Mouse (Mus musculus) gastrocnemius, postnatal 4 days (tissue): ENCODE measurements around the gene Pxylp1. TPM values are rescaled to one million over a fixed set of nuclear protein-coding genes. Genes with fewer than 3 reads are reported as not detected.
"Not testable (repeated sequence)": the region's sequence is repeated elsewhere in the genome, so short reads cannot be mapped to it uniquely, and the experiment has no call there.

ENCODE experiments used
- DNase-seq, 2 experiments: peaks; one replicate each; pipeline ENCODE4 v3.0.0; 2021 to 2022; ENCODE audit warnings: low spot score in 2 of 2, mixed read lengths in 2 of 2
- long read RNA-seq, 2 experiments: library from polyadenylated mRNA; stranded (forward); transcript quantifications; one replicate each; pipeline ENCODE4 v2.0.0; 2021
- total RNA-seq, 2 experiments: library from RNA; stranded (reverse); gene quantifications; 2 replicates each; pipeline ENCODE4 v1.2.3; 2021

Pxylp1 gene
- 1 to 10 TPM; 7.4 to 7.6 TPM for total RNA-seq
- long read RNA-seq, experiment 1, transcript Pxylp1-201 (6 exons, 2,908 nt), result major isoform, 10 of 12 reads
- long read RNA-seq, experiment 1, partial matches to known transcripts, result 0 of 12 reads
- long read RNA-seq, experiment 1, other reads (novel, unspliced or antisense), result 2 of 12 reads
- long read RNA-seq, experiment 2, transcript Pxylp1-201 (6 exons, 2,908 nt), result major isoform, 13 of 13 reads
- long read RNA-seq, experiment 2, partial matches to known transcripts, result 0 of 13 reads
- long read RNA-seq, experiment 2, other reads (novel, unspliced or antisense), result 0 of 13 reads

GRCm38 (mm10) chr9:96892546-96892945, at the start of gene Pxylp1:
TSS of gene Pxylp1 (minus strand) at chr9:96892669.
- DNase-seq, result no peak

DNA sequence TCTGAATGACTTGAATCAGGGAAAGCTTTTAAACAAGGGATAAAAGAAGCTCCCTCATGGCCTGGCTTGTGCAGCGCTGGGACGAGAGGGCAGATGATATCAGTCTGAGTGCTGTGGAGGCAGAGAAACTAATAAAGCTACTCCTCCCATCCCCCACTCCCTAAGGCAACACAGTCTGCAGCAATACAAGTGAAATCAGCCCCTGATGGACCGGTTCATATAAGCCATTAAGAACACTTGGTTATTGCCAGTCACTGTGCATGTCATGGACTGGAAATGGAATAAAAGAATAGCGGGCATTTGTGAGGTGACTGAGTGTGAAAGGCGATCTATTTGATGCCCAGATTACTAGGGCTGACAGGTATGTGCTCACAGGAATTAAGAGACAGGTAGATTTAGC, 46.4 kb upstream of the Pxylp1 start:
- no peak for DNase-seq

- DNase-seq, result not testable (repeated sequence)
Measured at GRCm38 (mm10) chr9:96936427-96936826, 44.0 kb upstream of the Pxylp1 start.

- DNase-seq, result no peak
Measured at GRCm38 (mm10) chr9:96935556-96936300, 43.3 kb upstream of the Pxylp1 start.

- DNase-seq, result no peak
Measured at GRCm38 (mm10) chr9:96934816-96935215, 42.3 kb upstream of the Pxylp1 start.

- no peak for DNase-seq
Measured at GRCm38 (mm10) chr9:96932751-96933150, 40.3 kb upstream of the Pxylp1 start.

GRCm38 (mm10) chr9:96923577-96924316, 31.3 kb upstream of the Pxylp1 start:
- no peak for DNase-seq

- DNase-seq, result no peak
Measured at GRCm38 (mm10) chr9:96923119-96923518, 30.6 kb upstream of the Pxylp1 start.

GRCm38 (mm10) chr9:96916620-96917538, 24.4 kb upstream of the Pxylp1 start:
- DNase-seq, result peak; percentile 86 to 89

- no peak for DNase-seq
Measured at GRCm38 (mm10) chr9:96916076-96916475, 23.6 kb upstream of the Pxylp1 start.

DNA sequence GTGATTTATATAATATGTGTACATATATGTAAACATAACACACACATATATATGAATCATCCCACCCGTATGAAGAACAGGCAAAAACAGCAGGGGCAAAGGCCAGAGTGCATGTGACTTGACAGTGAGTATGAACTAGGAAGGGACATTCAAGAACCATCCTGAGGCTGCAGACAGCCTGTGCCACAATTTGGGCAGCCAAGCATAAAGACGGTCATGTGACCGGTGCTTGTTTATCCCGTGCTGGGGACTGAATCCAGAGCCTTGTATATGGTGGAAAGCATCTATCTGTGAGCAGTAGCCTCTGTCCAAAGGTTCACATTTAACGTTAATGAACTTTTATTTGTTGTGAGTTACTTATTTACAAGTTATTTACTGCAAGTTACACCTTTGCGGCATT, 22.4 kb upstream of the Pxylp1 start:
- DNase-seq, result no peak

- DNase-seq, result no peak
Measured at GRCm38 (mm10) chr9:96914005-96914404, 21.5 kb upstream of the Pxylp1 start.

DNA sequence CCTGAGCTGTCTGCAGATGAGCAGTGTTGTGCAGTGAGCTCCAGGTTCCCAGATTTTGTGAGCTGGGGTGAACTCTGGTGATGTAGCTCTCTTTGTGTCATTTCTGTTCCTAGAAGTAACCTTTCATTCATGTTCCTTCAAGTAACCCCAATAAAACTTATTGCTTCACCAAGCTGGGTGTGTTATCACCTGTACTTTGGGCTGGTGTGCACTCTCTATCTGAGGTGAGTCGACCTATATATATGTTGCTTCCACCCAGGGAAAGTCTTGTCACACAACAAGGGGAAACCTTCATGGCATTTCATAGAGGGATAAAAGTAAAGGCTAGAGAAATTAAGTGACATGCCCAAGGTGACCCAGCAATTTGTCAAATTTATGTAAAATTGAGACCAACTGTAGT, 17.0 kb upstream of the Pxylp1 start:
- no peak for DNase-seq

DNA sequence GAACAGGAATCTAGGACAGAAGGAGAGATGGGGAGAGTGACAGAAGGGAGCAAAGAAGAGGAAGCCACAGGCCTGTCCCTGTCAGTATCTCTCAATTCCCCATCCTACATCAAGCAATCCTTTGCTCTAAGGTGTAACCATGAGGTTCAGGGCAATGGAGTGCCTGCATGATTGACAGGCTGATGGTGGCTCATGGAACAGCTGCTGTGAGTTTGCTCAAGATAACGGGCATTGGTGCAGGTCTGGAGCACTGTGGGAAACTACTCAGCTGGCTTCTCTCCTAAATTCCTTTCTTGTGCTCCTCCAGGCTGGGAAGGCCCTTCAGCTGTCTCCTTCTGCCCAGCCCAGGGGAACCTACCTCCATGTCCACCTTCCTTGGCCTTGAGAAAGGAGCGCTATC, 16.3 kb upstream of the Pxylp1 start:
- DNase-seq, result no peak

- DNase-seq, result no peak
Measured at GRCm38 (mm10) chr9:96904360-96905355, 12.2 kb upstream of the Pxylp1 start.

DNA sequence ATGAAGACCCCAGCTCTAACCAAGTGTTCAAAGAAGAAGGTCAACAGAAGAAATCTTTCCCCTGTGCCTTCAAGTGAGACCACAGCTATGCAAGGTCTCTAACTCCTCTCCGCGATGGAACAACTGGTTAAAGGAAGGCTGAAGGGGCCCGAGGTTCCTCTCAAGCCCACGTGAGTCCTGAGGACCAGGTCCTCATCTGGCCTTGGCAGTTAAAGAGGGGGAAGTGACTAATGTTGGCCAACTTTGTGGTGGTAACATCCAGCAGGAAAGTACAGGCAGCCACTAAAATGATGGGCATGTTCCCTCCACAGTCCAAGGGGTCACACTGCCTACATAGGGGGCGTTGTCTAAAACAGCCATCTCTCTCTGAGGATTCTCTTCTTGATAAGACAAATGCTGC, 7.2 kb upstream of the Pxylp1 start:
- DNase-seq, result no peak

DNA sequence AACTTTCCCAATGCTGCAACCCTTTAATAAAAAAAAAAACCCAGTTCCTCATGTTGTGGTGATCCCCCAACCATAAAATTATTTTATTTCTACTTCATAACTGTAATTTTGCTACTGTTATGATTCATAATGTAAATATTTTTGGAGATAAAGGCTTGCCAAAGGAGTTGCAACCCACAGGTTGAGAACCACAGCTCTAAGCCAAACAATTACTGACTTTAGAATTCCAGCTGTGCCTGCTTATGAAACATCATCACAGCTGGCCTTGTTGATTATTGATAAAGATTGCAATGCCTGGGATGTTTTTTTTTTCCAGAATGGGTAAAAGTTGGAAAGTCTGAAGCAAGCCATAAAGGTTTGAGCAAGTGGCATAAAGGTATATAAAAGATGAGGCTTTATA, 6.5 kb upstream of the Pxylp1 start:
- DNase-seq, result no peak

DNA sequence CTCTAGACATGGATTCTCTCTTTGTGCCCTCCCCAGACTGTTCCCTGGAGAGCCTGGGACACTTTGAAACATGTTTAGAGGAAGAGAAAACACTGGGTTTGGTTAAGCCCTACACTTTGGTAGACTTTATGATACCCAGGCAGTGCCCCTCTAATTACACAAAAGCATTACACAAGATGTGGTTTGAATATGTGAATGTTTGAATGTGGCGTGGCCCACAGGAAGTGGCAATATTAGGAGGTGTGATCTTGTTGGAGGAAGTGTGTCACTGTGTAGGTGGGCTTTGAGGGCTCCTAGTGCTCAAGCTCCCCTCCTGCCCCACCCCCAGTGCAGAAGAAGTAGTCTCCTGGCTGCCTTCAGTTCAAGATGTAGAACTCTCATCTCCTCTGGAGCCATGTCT, 4.2 kb upstream of the Pxylp1 start:
- no peak for DNase-seq

GRCm38 (mm10) chr9:96893582-96893981, 1.1 kb upstream of the Pxylp1 start:
- DNase-seq, result no peak
